Mouse (Mus musculus) C2C12 (cell line): ENCODE measurements around the gene Fndc3a.
A peak's percentile ranks its signal among the peaks of the same experiment; 100 is the strongest.

Experiments
- CEBPB ChIP-seq: IDR thresholded peaks from one replicate; pipeline ENCODE4 v1.6.1; 2011; ENCODE audit warnings: low read depth, mild to moderate bottlenecking, control low read depth, moderate library complexity
- CTCF ChIP-seq: IDR thresholded peaks from one replicate; pipeline ENCODE4 v1.5.1; 2011; ENCODE audit not compliant: control insufficient read depth, insufficient read depth, insufficient read length
- MAX ChIP-seq: IDR thresholded peaks from one replicate; pipeline ENCODE4 v1.6.1; 2011; ENCODE audit warnings: mild to moderate bottlenecking, control low read depth
- MYOD1 ChIP-seq: IDR thresholded peaks from one replicate; pipeline ENCODE4 v1.6.1; 2011; ENCODE audit warnings: low read depth; ENCODE audit not compliant: control insufficient read depth, insufficient read length
- MYOG ChIP-seq: IDR thresholded peaks from one replicate; pipeline ENCODE4 v1.6.1; 2011; ENCODE audit not compliant: control insufficient read depth, insufficient read length; ENCODE audit errors: extremely low read depth
- USF1 ChIP-seq: IDR thresholded peaks from one replicate; pipeline ENCODE4 v1.6.1; 2011; ENCODE audit warnings: low read depth, mild to moderate bottlenecking, control low read depth, moderate library complexity

DNA sequence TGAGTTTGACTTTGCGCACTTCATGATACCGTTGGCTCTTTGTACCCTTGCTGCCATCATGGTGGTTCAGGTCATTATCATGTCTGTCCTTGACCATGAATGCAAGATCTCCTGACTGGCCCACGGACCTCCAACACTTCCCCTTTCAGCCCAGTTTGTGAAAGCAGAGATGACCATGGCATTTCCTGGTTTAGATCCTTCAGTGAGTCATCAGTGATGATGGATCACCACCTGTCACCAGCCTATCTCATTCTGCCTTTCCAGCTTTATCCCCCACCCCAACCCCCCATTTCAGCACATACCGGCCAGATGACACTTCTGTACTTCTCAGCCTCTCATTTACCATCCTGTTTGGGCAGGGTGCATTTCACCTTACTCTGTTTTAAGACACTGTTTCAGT lies 28.4 kb upstream of the Fndc3a start:
- TF ChIP-seq CTCF: no peak
- peak; percentile 95 for TF ChIP-seq MYOD1
- TF ChIP-seq USF1: no peak
- no peak for TF ChIP-seq CEBPB
- peak; percentile 47 for TF ChIP-seq MAX
- TF ChIP-seq MYOG: no peak
